Mouse (Mus musculus) neural tube, embryonic 14.5 days (tissue): ENCODE data around the gene Sorcs1. TPM values are rescaled to one million over a fixed set of nuclear protein-coding genes. Genes with fewer than 3 reads are reported as not detected.

Experiments used
- ATAC-seq: fragments of 200-750 bp; cut with Nextera tagmentation; 2 replicates; pipeline ENCODE4 v1.8.0; 2017; ENCODE audit warnings: low read depth, mild to moderate bottlenecking, moderate TSS enrichment, moderate library complexity
- H3K27ac ChIP-seq: fragments of 300-500 bp; sonication (generic); 2 replicates; pipeline ENCODE4 v1.5.1; 2014; ENCODE audit warnings: low read depth, mild to moderate bottlenecking, control low read depth, low read length, moderate library complexity, mixed read lengths
- H3K27me3 ChIP-seq: fragments of 300-500 bp; sonication (generic); 2 replicates; pipeline ENCODE4 v1.6.1; 2014; ENCODE audit warnings: low read length; ENCODE audit not compliant: control insufficient read depth, insufficient read depth
- H3K36me3 ChIP-seq: fragments of 300-500 bp; sonication (generic); 2 replicates; pipeline ENCODE4 v1.6.1; 2014; ENCODE audit warnings: low read length, mixed read lengths; ENCODE audit not compliant: control insufficient read depth, insufficient read depth
- H3K4me1 ChIP-seq: fragments of 300-500 bp; sonication (generic); 2 replicates; pipeline ENCODE4 v1.6.1; 2014; ENCODE audit warnings: low read length; ENCODE audit not compliant: control insufficient read depth, insufficient read depth
- H3K4me2 ChIP-seq: fragments of 300-500 bp; sonication (generic); 2 replicates; pipeline ENCODE4 v1.6.1; 2014; ENCODE audit warnings: mild to moderate bottlenecking, low read depth, low read length, control low read depth
- H3K4me3 ChIP-seq: fragments of 300-500 bp; sonication (generic); 2 replicates; pipeline ENCODE4 v1.5.1; 2014; ENCODE audit warnings: low read depth, low read length, control low read depth, mixed read lengths
- H3K9ac ChIP-seq: fragments of 300-500 bp; sonication (generic); replicated peaks from 2 replicates; pipeline ENCODE4 v1.6.1; 2014; ENCODE audit warnings: low read depth, mild to moderate bottlenecking, control low read depth, low read length, mixed read lengths
- H3K9me3 ChIP-seq: fragments of 300-500 bp; sonication (generic); 2 replicates; pipeline ENCODE4 v1.6.1; 2016; ENCODE audit warnings: low read length; ENCODE audit not compliant: control insufficient read depth
- WGBS: fragments of 180-500 bp; shearing (Covaris S2); extraction: QIAGEN DNeasy Blood & Tissue Kit; methylation state at CpG from one replicate; pipeline ENCODE4 v1.1.7; 2014; 5-methylcytosine and 5-hydroxymethylcytosine counted together
- microRNA-seq: library from miRNA; unstranded; fragments of <30 nt; microRNA quantifications from one replicate; pipeline ENCODE4, GENCODE M21; 2016
- polyA plus RNA-seq: library from polyadenylated mRNA; unstranded; fragments of >200 nt; fragmentation: Nextera tagmentation; extraction: Ambion mirVana; gene quantifications from 2 replicates; pipeline ENCODE4 v1.2.1, GENCODE M21; 2014

The Sorcs1 gene
- polyA plus RNA-seq, 1 experiment from 2014 or later = 17.9 TPM

GRCm38 (mm10) chr19:50105842-50106585, 572.4 kb downstream of the Sorcs1 start:
- WGBS = 45% methylated on average over 4 of the region's 4 CpGs
- Histone ChIP-seq H3K27me3 (no peaks in the 10 kb centered on the region), H3K9me3 (no peaks in the 10 kb centered on the region), H3K4me3 (no peak overlapping the region), H3K4me2 (no peak overlapping the region), H3K9ac (no peak overlapping the region), H3K27ac (no peak overlapping the region), H3K4me1 (no peaks in the 10 kb centered on the region), H3K36me3 (no peaks in the 10 kb centered on the region)
- ATAC-seq = 0 out of 2 replicates have a peak, but pooled peaks have one; percentile 38

Small RNA genes within 50 kb of the gene (microRNA-seq; reads per million reads assigned to microRNA genes)
- not detected for gene Gm27749
